Mouse (Mus musculus): ENCODE data around the gene Pdyn.

Pdyn gene

GRCm38 (mm10) chr2:129653632-129654031, 46.0 kb downstream of the Pdyn start:
- DNase-seq, result no peak

DNA sequence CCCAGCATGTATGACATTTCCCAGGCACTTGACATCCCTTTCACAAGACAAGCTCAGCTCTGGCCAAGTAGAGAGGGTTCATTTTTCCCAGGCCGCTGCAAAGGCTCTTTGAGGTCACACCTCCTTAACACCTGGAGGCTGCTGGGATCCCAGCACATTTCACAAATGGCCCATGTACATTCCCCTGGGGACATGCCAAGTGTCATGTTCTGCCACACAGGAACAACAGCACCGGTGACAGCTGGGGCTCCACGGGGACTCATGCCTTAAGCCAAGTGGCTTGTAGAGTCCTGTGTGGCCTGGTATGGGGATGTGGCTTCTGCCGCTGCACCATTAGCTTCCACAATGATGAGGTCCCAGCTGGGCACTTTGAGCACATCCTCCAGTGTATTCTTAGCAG, 47.0 kb downstream of the Pdyn start:
- DNase-seq, result no peak
